Mouse (Mus musculus): ENCODE measurements around the gene Gak. TPM values are rescaled to one million over a fixed set of nuclear protein-coding genes. Genes with fewer than 3 reads are reported as not detected.
"Not testable (repeated sequence)": the region's sequence is repeated elsewhere in the genome, so short reads cannot be mapped to it uniquely, and the experiment has no call there.

Gak gene
- polyA plus RNA-seq, 1 experiment = 78.1 TPM

- DNase-seq (ENCODE audit: extremely low spot score in 1 of 2, low spot score in 1 of 2) = no peak
Observed at GRCm38 (mm10) chr5:108657406-108657805, 27.9 kb upstream of the Gak start.

GRCm38 (mm10) chr5:108655891-108656650 is 26.5 kb upstream of the Gak start:
- no peak for DNase-seq (ENCODE audit: extremely low spot score in 1 of 2, low spot score in 1 of 2)

GRCm38 (mm10) chr5:108655381-108655780 is 25.8 kb upstream of the Gak start:
- no peak for DNase-seq (ENCODE audit: extremely low spot score in 1 of 2, low spot score in 1 of 2)

GRCm38 (mm10) chr5:108654444-108654990 is 25.0 kb upstream of the Gak start:
- no peak for DNase-seq (ENCODE audit: extremely low spot score in 1 of 2, low spot score in 1 of 2)

GRCm38 (mm10) chr5:108653341-108653740 is 23.8 kb upstream of the Gak start:
- DNase-seq (ENCODE audit: extremely low spot score in 1 of 2, low spot score in 1 of 2) = no peak

- peak in 1 of 2 experiments; percentile 84 for DNase-seq (ENCODE audit: extremely low spot score in 1 of 2, low spot score in 1 of 2)
Observed at GRCm38 (mm10) chr5:108651823-108652222, 22.3 kb upstream of the Gak start.

- DNase-seq (ENCODE audit: extremely low spot score in 1 of 2, low spot score in 1 of 2) = no peak
Observed at GRCm38 (mm10) chr5:108651136-108651720, 21.7 kb upstream of the Gak start.

GRCm38 (mm10) chr5:108650341-108650740 is 20.8 kb upstream of the Gak start:
- no peak for DNase-seq (ENCODE audit: extremely low spot score in 1 of 2, low spot score in 1 of 2)

- no peak for DNase-seq (ENCODE audit: extremely low spot score in 1 of 2, low spot score in 1 of 2)
Observed at GRCm38 (mm10) chr5:108648937-108649576, 19.5 kb upstream of the Gak start.

GRCm38 (mm10) chr5:108647820-108648465 is 18.4 kb upstream of the Gak start:
- DNase-seq (ENCODE audit: extremely low spot score in 1 of 2, low spot score in 1 of 2) = no peak

- DNase-seq (ENCODE audit: extremely low spot score in 1 of 2, low spot score in 1 of 2) = no peak
Observed at GRCm38 (mm10) chr5:108647311-108647710, 17.8 kb upstream of the Gak start.

GRCm38 (mm10) chr5:108646343-108646660 is 16.7 kb upstream of the Gak start:
- no peak for DNase-seq (ENCODE audit: extremely low spot score in 1 of 2, low spot score in 1 of 2)

- DNase-seq (ENCODE audit: extremely low spot score in 1 of 2, low spot score in 1 of 2) = peak in 1 of 2 experiments; percentile 39
Observed at GRCm38 (mm10) chr5:108645651-108646342, 16.2 kb upstream of the Gak start.

GRCm38 (mm10) chr5:108643674-108644073 is 14.1 kb upstream of the Gak start:
- no peak for DNase-seq (ENCODE audit: extremely low spot score in 1 of 2, low spot score in 1 of 2)

- DNase-seq (ENCODE audit: extremely low spot score in 1 of 2, low spot score in 1 of 2) = no peak
Observed at GRCm38 (mm10) chr5:108636172-108636571, 6.6 kb upstream of the Gak start.

GRCm38 (mm10) chr5:108634088-108634487 is 4.5 kb upstream of the Gak start:
- not testable (repeated sequence) for DNase-seq (ENCODE audit: extremely low spot score in 1 of 2, low spot score in 1 of 2)

GRCm38 (mm10) chr5:108633676-108634075 is 4.1 kb upstream of the Gak start:
- DNase-seq (ENCODE audit: extremely low spot score in 1 of 2, low spot score in 1 of 2) = no peak

- no peak for DNase-seq (ENCODE audit: extremely low spot score in 1 of 2, low spot score in 1 of 2)
Observed at GRCm38 (mm10) chr5:108628891-108629633, 493 bp downstream of the Gak start.

GRCm38 (mm10) chr5:108626050-108626660 is 3.4 kb downstream of the Gak start:
- no peak for DNase-seq (ENCODE audit: extremely low spot score in 1 of 2, low spot score in 1 of 2)
